Mouse (Mus musculus): ENCODE results near the gene Ccdc114. TPM values are rescaled to one million over a fixed set of nuclear protein-coding genes. Genes with fewer than 3 reads are reported as not detected.
"Not testable (repeated sequence)": the region's sequence is repeated elsewhere in the genome, so short reads cannot be mapped to it uniquely, and the experiment has no call there.

Ccdc114 gene
- polyA plus RNA-seq (2014; fragmentation: Nextera tagmentation; extraction: Ambion mirVana) = 3.3 and 5.3 TPM in 2 replicates

DNA sequence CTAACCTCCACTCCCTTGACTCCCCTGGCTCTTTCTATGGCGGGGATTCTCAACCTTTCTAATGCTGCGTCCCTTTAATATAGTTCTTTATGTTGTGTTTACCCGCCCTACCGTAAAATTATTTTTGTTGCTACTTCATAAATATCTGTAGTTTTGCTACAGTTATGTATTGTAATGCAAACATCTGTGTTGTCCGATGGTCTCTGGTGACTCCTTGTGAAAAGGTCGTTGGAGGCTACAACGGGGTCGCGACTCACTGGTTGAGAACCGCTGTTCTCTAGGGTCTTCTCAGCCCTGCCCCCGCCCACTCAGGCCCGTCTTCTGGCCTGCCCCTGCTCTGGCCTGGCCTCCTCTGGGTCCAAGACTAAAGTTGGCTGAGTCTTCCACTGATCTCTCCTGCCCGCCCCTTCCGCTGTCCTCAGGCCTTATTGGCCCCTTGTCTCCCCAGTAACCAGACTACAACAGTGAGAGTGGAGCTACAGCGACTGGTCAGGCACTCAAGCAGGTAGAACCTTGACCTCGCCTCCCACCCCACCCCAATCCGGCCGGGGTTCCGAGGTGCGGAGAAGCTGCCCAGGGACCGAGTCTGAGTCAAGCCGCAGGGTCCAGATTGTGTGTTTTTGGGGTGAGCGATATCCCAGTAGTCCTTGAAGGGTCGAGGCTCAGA lies at the start of gene Ccdc114:
Gene Ccdc114, plus strand, starts transcription at position 311 of the 667 bp plus-strand sequence.
- peak within 1 kb of the TSS; percentile 41 for H3K4me3 ChIP-seq (ENCODE audit: low read depth, low read length)
- peak; percentile 48 for ATAC-seq (ENCODE audit: low FRiP score)
- peak within 1 kb of the TSS; percentile 72 for H3K27ac ChIP-seq (ENCODE audit: low read depth, low read length)
- peak within 1 kb of the TSS; percentile 44 for H3K4me2 ChIP-seq (replicated peaks; ENCODE audit: low read depth, low read length)
- H3K9ac ChIP-seq (ENCODE audit: low read depth, low read length) = peak within 1 kb of the TSS; percentile 53; the same call in 1 of the 2 replicates
- H3K9me3 ChIP-seq (ENCODE audit: control insufficient read depth, low read length) = no peaks in the 10 kb centered on the region
- 0 out of 2 replicates have a peak, but pooled peaks cover under 1% of the 10 kb centered on the region for H3K27me3 ChIP-seq (ENCODE audit: control insufficient read depth, insufficient read depth, low read length)
- H3K36me3 ChIP-seq (ENCODE audit: control insufficient read depth, insufficient read depth, low read length) = no peaks in the 10 kb centered on the region
- 7% methylated on average over 24 of the region's 24 CpGs for WGBS
- DNase-seq (ENCODE audit: low spot score) = peak; percentile 49
- peaks cover 5% of the 10 kb centered on the region for H3K4me1 ChIP-seq (replicated peaks; ENCODE audit: control insufficient read depth, insufficient read depth, low read length)

DNA sequence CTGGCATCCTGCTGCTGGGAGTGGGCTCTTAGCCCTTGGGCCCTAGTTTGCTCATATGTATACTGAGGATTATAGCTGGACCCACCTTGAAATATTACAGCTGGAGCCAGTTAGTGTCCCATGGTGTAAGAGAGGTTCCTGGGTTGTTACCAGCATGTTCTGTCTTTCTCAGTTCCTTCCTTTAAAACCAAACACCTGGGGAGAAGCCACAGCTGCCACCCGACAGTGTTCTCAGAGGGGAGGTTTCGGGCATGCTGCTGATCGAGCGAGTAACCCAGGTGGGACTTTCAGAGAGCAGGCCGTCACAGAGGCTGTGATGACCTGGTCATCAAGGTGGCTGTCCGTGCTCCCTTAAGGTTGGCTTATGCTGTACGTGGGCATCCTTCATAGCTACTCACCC lies 47.0 kb upstream of the Ccdc114 start:
- Histone ChIP-seq H3K9me3 (ENCODE audit: control insufficient read depth, low read length) (no peaks in the 10 kb centered on the region), H3K9ac (ENCODE audit: low read depth, low read length) (no peak overlapping the region), H3K4me3 (ENCODE audit: low read depth, low read length) (no peak overlapping the region), H3K36me3 (ENCODE audit: control insufficient read depth, insufficient read depth, low read length) (peaks cover 13% of the 10 kb centered on the region; the same call in 1 of the 2 replicates), H3K27ac (ENCODE audit: low read depth, low read length) (no peak overlapping the region), H3K27me3 (ENCODE audit: control insufficient read depth, insufficient read depth, low read length) (no peaks in the 10 kb centered on the region), H3K4me1 (replicated peaks; ENCODE audit: control insufficient read depth, insufficient read depth, low read length) (no peaks in the 10 kb centered on the region), H3K4me2 (replicated peaks; ENCODE audit: low read depth, low read length) (no peak overlapping the region)
- WGBS = 95% methylated on average over 7 of the region's 7 CpGs
- no peak for ATAC-seq (ENCODE audit: low FRiP score)
- DNase-seq (ENCODE audit: low spot score) = no peak

DNA sequence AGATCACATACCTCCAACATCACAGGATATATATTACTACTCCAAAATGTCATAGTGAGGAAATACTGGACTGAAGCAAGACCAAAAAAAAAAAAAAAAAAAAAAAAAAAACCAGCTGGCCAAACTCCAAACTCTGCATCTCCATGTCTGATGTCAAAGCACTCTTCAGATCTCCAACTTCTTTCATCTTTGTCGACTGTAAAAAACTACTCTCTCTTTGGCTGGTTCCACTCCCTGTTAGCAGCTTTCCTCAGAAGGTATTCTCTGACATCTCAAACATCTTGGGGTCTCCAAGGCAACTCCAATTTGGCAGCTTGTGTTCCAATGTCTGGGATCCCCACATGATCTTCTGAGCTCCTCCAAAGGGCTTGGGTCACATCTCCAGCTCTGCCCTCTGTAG lies 45.6 kb upstream of the Ccdc114 start, which contains the start of gene Grin2d:
Gene Grin2d, minus strand, starts transcription at position 101 of the 400 bp plus-strand sequence.
- 100% methylated on average over 1 of the region's 1 CpGs for WGBS
- H3K36me3 ChIP-seq (ENCODE audit: control insufficient read depth, insufficient read depth, low read length) = peaks cover 18% of the 10 kb centered on the region
- H3K27ac ChIP-seq (ENCODE audit: low read depth, low read length); H3K4me1 ChIP-seq (replicated peaks; ENCODE audit: control insufficient read depth, insufficient read depth, low read length); DNase-seq (ENCODE audit: low spot score); H3K4me3 ChIP-seq (ENCODE audit: low read depth, low read length); H3K9me3 ChIP-seq (ENCODE audit: control insufficient read depth, low read length); H3K9ac ChIP-seq (ENCODE audit: low read depth, low read length); ATAC-seq (ENCODE audit: low FRiP score); H3K27me3 ChIP-seq (ENCODE audit: control insufficient read depth, insufficient read depth, low read length); H3K4me2 ChIP-seq (replicated peaks; ENCODE audit: low read depth, low read length): not testable (repeated sequence)

DNA sequence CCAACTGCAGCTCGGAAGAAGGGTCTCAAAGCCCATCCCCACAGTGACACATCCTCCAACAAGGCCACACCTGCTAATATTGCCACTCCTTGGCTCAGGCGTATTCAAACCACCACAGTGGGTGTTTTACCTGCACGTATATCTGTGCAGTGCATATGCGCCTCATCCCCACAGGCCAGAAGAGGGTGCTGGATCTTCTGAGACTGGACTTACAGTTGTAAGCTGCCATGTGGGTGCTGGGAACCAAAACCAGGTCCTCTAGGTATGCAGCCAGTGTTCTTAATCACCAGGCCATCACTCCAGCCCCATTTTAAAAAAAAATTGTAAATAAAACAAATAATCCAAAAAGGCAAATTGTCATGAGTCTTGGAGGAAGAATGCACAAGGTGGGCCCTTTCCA lies 43.3 kb upstream of the Ccdc114 start:
- Histone ChIP-seq H3K36me3 (ENCODE audit: control insufficient read depth, insufficient read depth, low read length) (peaks cover 20% of the 10 kb centered on the region), H3K4me2 (replicated peaks; ENCODE audit: low read depth, low read length) (no peak overlapping the region), H3K4me3 (ENCODE audit: low read depth, low read length) (no peak overlapping the region), H3K9ac (ENCODE audit: low read depth, low read length) (no peak overlapping the region), H3K27me3 (ENCODE audit: control insufficient read depth, insufficient read depth, low read length) (no peaks in the 10 kb centered on the region), H3K4me1 (replicated peaks; ENCODE audit: control insufficient read depth, insufficient read depth, low read length) (no peaks in the 10 kb centered on the region), H3K27ac (ENCODE audit: low read depth, low read length) (no peak overlapping the region), H3K9me3 (ENCODE audit: control insufficient read depth, low read length) (no peaks in the 10 kb centered on the region)
- DNase-seq (ENCODE audit: low spot score) (no peak), ATAC-seq (ENCODE audit: low FRiP score) (no peak)
- WGBS = 94% methylated on average over 4 of the region's 4 CpGs

DNA sequence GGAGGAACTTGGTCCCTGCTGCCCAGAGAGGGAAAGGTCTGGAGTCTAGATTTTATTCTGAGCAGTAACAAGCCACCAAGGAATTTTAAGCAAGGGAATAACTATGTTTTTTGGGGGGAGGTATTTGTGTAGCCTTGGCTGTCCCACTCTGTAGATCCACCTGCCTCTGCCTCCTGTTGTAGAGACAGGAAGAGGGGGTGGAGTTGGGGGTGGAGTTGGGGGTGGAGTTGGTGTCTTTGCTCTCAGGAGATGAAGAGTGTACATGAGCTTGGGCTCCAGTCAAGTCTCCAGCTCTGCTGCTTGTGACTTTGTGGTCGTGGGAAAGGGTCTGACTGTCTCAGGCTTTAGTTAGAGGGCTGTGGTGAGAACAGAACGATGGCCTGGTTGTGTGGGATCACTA lies 42.9 kb upstream of the Ccdc114 start:
- Histone ChIP-seq H3K4me2 (replicated peaks; ENCODE audit: low read depth, low read length) (no peak overlapping the region), H3K9me3 (ENCODE audit: control insufficient read depth, low read length) (no peaks in the 10 kb centered on the region), H3K27ac (ENCODE audit: low read depth, low read length) (no peak overlapping the region), H3K4me3 (ENCODE audit: low read depth, low read length) (no peak overlapping the region), H3K4me1 (replicated peaks; ENCODE audit: control insufficient read depth, insufficient read depth, low read length) (no peaks in the 10 kb centered on the region), H3K27me3 (ENCODE audit: control insufficient read depth, insufficient read depth, low read length) (no peaks in the 10 kb centered on the region), H3K9ac (ENCODE audit: low read depth, low read length) (no peak overlapping the region), H3K36me3 (ENCODE audit: control insufficient read depth, insufficient read depth, low read length) (peaks cover 20% of the 10 kb centered on the region)
- ATAC-seq (ENCODE audit: low FRiP score) = no peak
- WGBS = 95% methylated on average over 2 of the region's 2 CpGs
- no peak for DNase-seq (ENCODE audit: low spot score)

DNA sequence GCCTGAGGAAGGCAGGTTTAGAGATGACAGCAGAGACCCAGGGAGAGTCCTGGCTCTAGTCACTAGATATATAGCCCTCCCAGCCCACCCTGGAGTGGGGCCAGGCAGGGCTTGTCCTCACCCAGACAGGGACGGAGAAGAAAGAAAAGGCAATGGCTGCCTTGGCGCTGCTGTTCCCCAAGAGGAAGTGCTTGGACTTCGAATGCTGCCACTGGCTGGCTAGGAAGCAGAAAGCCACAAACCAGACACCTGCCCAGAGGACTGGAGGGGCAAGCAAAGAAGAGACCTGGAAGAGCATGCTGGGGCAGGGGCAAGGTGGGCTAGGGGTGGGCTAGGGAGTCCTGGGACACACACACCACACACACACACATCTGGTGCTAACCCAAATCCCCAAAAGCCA lies 36.6 kb upstream of the Ccdc114 start:
- 71% methylated on average over 3 of the region's 3 CpGs for WGBS
- no peak overlapping the region for H3K9ac ChIP-seq (ENCODE audit: low read depth, low read length)

DNA sequence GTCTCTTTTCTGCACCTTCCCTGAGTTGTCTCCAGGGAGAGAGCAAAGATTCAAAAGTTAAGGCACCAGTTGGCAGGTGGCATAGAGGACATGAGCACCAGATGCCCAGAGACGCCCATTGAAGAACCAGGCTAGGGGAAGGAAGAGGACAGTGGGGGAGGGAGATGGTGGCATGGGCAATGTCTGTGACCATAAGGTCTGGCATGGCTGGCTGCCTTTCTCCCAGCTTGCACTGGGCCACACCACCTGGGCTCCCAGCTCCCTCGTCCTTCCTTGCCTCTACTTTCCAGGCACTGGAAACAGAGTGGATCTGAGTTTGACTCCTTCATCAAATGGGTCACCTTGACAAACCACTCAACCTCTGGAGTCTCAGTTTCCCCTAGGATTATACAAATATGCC lies 31.2 kb upstream of the Ccdc114 start:
- Histone ChIP-seq H3K36me3 (ENCODE audit: control insufficient read depth, insufficient read depth, low read length) (no peaks in the 10 kb centered on the region), H3K27me3 (ENCODE audit: control insufficient read depth, insufficient read depth, low read length) (no peaks in the 10 kb centered on the region), H3K9ac (ENCODE audit: low read depth, low read length) (no peak overlapping the region), H3K4me1 (replicated peaks; ENCODE audit: control insufficient read depth, insufficient read depth, low read length) (no peaks in the 10 kb centered on the region), H3K4me2 (replicated peaks; ENCODE audit: low read depth, low read length) (no peak overlapping the region), H3K4me3 (ENCODE audit: low read depth, low read length) (no peak overlapping the region), H3K27ac (ENCODE audit: low read depth, low read length) (no peak overlapping the region), H3K9me3 (ENCODE audit: control insufficient read depth, low read length) (no peaks in the 10 kb centered on the region)
- WGBS = 80% methylated on average over 2 of the region's 2 CpGs
- ATAC-seq (ENCODE audit: low FRiP score) = no peak
- DNase-seq (ENCODE audit: low spot score) = no peak

More for the DNA sequence above, 36.6 kb upstream of the Ccdc114 start:
- no peak for ATAC-seq (ENCODE audit: low FRiP score)
- Histone ChIP-seq H3K27me3 (ENCODE audit: control insufficient read depth, insufficient read depth, low read length) (no peaks in the 10 kb centered on the region), H3K4me3 (ENCODE audit: low read depth, low read length) (no peak overlapping the region), H3K4me2 (replicated peaks; ENCODE audit: low read depth, low read length) (no peak overlapping the region), H3K27ac (ENCODE audit: low read depth, low read length) (no peak overlapping the region), H3K9me3 (ENCODE audit: control insufficient read depth, low read length) (no peaks in the 10 kb centered on the region), H3K4me1 (replicated peaks; ENCODE audit: control insufficient read depth, insufficient read depth, low read length) (no peaks in the 10 kb centered on the region), H3K36me3 (ENCODE audit: control insufficient read depth, insufficient read depth, low read length) (peaks cover 7% of the 10 kb centered on the region)
- no peak for DNase-seq (ENCODE audit: low spot score)

DNA sequence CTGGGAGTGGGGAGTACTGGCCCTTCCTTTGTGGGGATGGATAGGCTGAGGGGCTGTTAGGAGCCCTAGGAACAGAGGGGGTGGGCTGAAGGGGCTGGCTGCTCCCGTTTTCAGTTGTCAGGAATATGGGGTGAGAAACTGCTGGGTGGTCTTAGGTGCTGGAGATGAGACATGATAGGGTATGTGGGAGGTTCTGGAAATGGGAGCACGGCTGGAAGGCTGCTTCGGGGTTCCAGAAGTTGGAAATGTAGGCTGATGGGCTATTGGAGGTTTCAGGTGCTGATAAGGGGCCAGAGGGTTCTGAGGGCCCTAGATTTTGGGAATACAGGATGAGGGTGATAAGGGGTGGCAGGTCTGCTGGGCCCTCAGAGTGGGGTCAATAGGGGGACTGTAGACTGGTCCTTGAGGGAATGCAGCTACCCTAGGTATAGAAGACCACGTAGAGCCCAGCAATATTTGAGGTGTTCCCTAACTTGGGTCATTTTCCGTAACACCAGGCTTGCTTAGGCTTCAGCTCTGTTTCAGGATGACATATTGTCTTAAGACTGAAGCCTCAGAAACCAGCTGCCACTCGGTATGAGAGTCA lies 27.8 kb upstream of the Ccdc114 start:
- ATAC-seq (ENCODE audit: low FRiP score) (peak; percentile 28), DNase-seq (ENCODE audit: low spot score) (no peak)
- peak overlapping the region; percentile 31 for H3K4me2 ChIP-seq (replicated peaks; ENCODE audit: low read depth, low read length)
- no peak overlapping the region for H3K4me3 ChIP-seq (ENCODE audit: low read depth, low read length)
- WGBS = 76% methylated on average over 6 of the region's 6 CpGs
- no peak overlapping the region for H3K27ac ChIP-seq (ENCODE audit: low read depth, low read length)
- H3K36me3 ChIP-seq (ENCODE audit: control insufficient read depth, insufficient read depth, low read length) = no peaks in the 10 kb centered on the region
- no peak overlapping the region for H3K9ac ChIP-seq (ENCODE audit: low read depth, low read length)
- H3K9me3 ChIP-seq (ENCODE audit: control insufficient read depth, low read length) = no peaks in the 10 kb centered on the region
- H3K27me3 ChIP-seq (ENCODE audit: control insufficient read depth, insufficient read depth, low read length) = no peaks in the 10 kb centered on the region
- no peaks in the 10 kb centered on the region for H3K4me1 ChIP-seq (replicated peaks; ENCODE audit: control insufficient read depth, insufficient read depth, low read length)

All from hindbrain, embryonic 11.5 days (tissue).